Mouse (Mus musculus): ENCODE results near the gene Chd5. TPM values are rescaled to one million over a fixed set of nuclear protein-coding genes. Genes with fewer than 3 reads are reported as not detected.

Chd5 gene
- total RNA-seq (2023): 0.07 TPM in 1 of 2 replicates, not detected in the other

GRCm38 (mm10) chr4:152338419-152339292, at the start of gene Chd5:
Chd5 (plus strand) TSS chr4:152338651.

DNA sequence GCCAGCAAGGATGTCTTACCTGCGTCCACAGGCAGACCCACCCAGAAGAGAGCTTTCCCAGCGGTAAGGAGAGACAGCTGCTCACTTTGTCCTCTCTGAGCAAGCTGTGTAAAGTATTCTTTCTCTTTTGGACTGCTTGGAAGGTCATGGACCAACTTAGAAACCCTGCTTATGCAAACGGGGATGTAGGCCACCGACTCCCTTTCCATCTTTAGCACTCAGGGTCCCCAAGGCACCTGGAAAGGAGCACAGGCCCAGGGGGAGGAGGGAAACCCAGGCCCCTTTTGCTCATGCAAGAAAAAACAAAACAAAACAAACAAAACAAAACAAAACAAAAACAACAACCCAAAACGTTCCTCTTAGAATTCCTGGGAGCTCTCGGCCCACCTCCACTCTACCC, 46.9 kb upstream of the Chd5 start, which contains the start of gene Hes3:
Gene Hes3 (minus strand): TSS at position 101 of the 400 bp plus-strand sequence.

DNA sequence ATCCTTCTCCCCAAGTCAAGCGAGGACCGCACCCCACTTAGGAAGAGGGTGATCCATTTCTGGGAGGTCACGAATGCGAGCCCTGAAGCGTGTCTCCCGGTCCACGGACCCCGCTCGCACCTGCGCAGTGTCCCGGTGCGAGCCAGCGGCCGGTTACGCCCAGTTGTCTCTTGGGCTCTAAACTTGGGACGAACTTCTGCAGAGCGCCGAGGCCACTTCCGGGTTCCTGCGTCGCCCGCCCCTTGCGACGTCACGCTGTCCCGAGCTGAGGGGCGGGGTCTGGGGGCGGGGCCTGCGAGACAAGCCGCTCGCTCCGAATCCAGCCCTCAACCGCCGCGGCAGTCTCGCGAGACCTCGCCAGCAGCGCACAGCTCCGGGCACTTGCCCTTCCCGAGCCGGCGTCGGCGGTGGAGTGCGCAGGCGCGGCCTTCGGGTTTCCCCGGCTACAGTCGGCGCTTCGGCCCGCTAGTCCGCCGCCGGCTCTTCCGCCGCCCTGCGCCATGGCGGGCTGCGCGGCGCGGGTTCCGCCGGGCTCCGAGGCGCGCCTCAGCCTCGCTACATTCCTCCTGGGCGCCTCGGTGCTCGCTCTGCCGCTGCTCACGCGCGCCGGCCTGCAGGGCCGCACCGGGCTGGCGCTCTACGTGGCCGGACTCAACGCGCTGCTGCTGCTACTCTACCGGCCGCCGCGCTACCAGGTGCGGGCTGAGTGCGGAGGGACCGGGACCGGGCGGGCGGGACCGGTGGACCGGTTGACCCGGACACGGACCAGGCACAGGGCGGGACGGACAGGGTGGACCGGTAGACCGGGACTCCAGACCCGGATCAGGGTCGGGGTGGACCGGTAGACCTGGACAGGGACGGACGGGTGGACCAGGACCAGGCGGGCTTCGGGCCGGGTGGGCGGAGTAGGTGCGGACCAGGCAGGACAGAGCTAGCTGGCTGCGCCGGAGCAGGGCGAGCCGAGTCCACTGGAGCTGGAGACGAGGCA, 41.3 kb upstream of the Chd5 start, which contains the start of gene Icmt:
Gene Icmt (plus strand): TSS at position 354 of the 988 bp plus-strand sequence.

DNA sequence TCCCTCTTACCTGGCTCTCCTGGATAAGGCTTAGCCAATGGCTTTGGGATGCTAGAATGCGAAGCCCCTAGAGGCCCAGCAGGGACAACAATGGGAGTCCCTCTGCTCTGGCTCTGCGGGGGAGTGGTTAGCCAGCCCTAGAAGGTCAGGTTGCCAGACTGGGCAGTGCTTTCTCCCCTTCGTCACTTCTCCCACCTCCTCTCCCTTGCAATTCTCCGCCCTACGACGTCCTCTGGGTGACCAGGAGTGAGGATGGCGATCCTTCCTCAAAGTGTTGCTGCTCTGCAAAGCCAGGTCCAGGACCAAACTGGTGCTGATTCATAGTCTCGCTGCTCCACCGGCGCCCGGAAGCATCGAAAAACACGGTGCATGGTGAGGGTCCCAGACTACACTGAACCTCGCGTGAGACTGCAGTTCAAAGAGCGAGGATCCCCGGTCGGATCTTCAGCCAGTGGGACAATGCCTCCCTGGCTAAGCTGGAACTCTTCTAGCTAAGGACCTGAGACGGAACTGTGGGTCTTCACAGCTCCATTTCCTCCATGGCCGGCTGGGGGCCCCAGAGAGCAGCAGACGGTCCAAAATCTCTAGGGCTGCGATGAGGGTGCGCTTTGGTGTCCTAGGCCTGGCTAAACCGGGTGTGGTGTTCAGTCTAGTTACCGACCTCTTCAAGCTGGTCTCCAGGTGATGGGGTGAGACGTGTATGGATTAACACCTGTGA, 19.8 kb upstream of the Chd5 start, which contains the start of gene Rnf207:
Gene Rnf207 (minus strand): TSS at position 477 of the 718 bp plus-strand sequence.

GRCm38 (mm10) chr4:152325574-152326411, 12.7 kb upstream of the Chd5 start, which contains the start of gene Rpl22:
Rpl22 (plus strand) TSS chr4:152325742.

Other genes starting within 250 kb of the Chd5 start
- gene Tnfrsf25, start 222.7 kb upstream of the Chd5 start, total RNA-seq (2023): not detected in 2 replicates
- gene Espn, start 186.3 kb upstream of the Chd5 start, total RNA-seq (2023): 0.32 and 0.43 TPM in 2 replicates
- not detected in 2 replicates for gene Hes2, start 179.8 kb upstream of the Chd5 start, total RNA-seq (2023)
- 25.5 and 29.0 TPM in 2 replicates for gene Acot7, start 160.5 kb upstream of the Chd5 start, total RNA-seq (2023)
- gene Gpr153, start 64.4 kb upstream of the Chd5 start, total RNA-seq (2023): 0.64 and 0.66 TPM in 2 replicates
- gene Hes3, start 47.0 kb upstream of the Chd5 start, total RNA-seq (2023): not detected in 2 replicates
- gene Icmt, start 41.4 kb upstream of the Chd5 start, total RNA-seq (2023): 12.9 and 14.9 TPM in 2 replicates
- gene Rnf207, start 19.7 kb upstream of the Chd5 start, total RNA-seq (2023): not detected in 2 replicates
- gene Rpl22, start 12.9 kb upstream of the Chd5 start, total RNA-seq (2023): 214 and 227 TPM in 2 replicates
- 0.73 and 1.3 TPM in 2 replicates for gene Nphp4, start 138.1 kb downstream of the Chd5 start, total RNA-seq (2023)
- 88.0 and 108 TPM in 2 replicates for gene Kcnab2, start 139.2 kb downstream of the Chd5 start, total RNA-seq (2023)